Mouse (Mus musculus): ENCODE measurements around the gene Fam189a1. TPM values are rescaled to one million over a fixed set of nuclear protein-coding genes. Genes with fewer than 3 reads are reported as not detected.

Gene Fam189a1
- total RNA-seq, 2 experiments from 2014 or later: 68.2 to 70.8 TPM

- no peak for DNase-seq
Observed at GRCm38 (mm10) chr7:65104207-65105096, 51.9 kb downstream of the Fam189a1 start.

DNA sequence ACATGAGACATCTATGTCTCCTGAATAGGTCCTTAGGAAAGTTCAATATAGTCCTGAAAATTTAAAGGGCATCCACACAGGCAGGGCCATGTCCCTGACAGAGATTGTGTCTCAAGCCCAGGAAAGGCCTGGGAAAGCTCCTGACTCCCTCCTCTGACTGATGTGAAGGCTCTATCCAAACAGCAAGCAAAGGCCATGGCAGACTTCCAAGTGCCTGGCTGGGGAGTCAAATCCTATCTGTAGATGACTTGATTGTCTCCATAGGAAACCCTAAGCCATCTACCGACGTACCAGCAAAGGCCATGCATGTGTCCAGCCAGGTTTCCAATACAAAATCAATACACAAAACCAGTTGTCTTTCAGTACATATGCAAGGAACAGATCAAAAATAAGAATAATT, 54.7 kb downstream of the Fam189a1 start:
- no peak for DNase-seq

DNA sequence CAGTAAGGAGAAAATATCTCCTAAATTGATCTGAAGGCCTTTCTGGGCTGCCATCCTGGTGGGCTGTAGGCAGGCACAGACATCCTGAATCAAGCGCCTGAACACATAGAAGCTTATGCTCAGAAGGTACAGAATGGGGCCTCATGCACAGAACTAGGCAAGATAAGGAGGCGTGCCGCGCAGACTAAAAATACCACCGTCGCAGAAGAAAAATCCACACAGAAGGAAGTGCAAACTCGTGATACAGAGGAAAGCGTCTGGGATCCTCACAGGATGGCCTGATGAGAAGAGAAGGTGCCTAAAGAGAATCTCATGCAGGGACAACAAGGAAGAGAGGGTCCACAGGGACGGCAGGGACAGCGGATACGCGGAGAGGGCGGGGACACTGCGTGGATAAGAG, 58.7 kb downstream of the Fam189a1 start:
- DNase-seq: no peak

DNA sequence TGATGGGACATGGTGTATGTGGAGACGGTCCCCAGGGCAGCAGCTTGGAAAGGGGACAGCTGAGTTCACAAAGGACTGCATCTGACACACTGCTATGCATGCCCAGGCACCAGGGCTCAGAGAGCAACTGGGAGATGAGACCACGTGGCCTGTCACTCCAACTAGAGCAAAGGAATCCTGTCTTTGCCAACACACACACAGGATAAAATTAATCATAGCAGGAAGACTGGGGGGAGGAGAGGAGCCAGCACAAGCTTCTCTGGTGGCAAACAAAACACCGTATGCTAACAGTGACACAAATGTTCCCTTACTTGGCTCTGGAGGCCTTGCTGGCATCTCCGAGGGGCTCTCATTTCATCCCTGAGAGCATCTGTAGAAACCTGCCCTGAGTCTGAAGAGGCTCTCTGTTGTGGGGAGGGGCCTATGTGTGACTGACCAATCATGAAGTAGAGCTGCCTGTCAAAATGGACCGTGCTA, 60.7 kb downstream of the Fam189a1 start:
- DNase-seq: peak; percentile 36 to 44

DNA sequence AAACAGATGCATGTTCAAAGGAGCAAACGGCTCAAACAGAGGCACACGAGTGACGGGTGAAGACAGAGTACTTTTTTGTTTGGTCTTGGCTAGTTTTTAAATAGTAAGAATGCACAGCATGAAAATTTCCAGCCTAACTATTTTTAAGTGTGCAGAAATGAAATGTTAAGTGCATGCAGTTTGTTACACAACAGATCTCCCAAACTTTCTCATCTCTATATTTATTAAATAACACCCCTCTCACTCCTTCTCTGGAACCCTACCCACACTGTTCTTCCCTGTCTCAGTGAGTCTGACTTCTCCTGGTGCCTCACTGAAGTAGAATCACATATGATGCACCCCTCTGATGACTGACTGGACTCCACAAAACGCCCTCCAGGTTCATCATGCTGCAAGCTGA, 63.1 kb downstream of the Fam189a1 start:
- no peak for DNase-seq

GRCm38 (mm10) chr7:65091486-65091885, 64.9 kb downstream of the Fam189a1 start:
- no peak for DNase-seq

DNA sequence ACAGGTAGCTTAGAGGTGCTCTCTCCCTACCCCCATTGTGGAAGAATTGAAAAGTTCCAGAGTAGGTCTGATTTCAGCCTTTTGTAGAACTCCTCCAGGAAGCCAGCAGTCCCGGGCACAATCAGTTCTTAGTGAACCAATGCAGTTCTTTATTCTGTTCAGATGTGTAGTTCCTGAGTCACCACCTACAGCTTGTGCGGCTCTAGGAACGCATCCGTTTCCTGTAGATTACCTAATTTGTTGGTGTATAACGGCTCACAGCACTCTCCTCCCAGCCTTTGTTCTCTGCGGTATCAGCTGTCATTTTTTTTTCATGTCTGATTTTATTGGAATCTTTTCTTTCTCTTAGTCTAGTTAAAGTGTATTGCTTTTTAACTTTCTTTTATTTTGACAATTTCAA, 70.4 kb downstream of the Fam189a1 start:
- no peak for DNase-seq

GRCm38 (mm10) chr7:65082778-65083091, 73.6 kb downstream of the Fam189a1 start:
- DNase-seq: no peak

DNA sequence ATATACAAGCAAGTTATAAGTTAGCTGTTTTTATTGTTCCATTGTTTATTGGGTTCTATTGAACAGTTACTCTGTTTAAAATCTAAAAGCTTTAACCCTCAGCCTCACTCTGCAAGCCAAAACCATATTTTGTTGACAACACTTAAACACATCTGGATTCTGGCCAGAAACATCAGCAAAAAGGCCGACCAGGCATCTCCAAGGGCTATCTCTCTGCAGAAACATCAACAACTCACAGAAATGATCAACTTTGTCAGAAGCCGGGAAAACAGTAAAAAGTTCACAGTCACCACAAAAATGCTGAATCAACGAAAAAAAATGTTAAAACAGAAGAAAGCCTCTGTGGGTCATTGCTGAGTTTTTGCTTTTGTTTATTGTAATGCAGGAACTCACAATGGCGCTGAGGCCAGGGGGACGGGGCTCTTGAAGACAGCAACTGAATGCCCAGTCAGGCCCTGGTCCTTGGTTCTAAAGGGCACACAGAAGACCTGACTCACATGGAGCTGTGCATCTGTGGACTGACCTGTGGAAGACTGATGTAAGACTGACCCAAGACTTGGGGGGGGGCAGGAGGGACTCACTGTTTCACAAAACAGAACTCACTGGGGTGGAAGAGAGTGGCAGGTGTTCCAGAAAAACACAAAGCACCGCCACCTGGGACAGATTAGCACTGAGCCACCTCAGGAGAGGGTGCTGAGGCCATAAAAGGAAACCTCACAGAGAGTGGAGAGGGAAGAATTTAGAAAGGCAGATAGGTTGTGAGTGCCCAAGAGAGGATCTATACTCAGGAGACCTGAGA, 74.2 kb downstream of the Fam189a1 start:
- no peak for DNase-seq

DNA sequence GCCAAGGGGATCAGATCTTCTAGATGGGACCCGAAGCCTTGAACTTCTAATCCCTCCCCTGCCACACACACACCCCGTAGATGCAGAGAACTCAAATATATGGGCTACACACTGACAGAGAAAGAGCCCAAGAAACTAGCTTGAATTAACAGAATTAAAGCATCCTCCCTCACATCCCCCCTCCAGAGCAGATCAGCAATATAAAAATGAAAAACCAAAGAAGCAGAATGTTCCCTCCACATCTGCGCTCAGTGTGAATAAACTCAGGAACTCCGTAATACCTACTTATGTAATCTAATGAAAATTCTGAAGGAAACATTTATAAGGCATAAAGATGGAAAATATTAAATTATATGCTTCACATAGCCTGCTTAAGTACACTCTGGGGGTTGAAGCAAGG, 80.2 kb downstream of the Fam189a1 start:
- no peak for DNase-seq

GRCm38 (mm10) chr7:65074194-65074593, 82.2 kb downstream of the Fam189a1 start:
- no peak for DNase-seq

GRCm38 (mm10) chr7:65073555-65073954, 82.8 kb downstream of the Fam189a1 start:
- DNase-seq: peak; percentile 68 to 75

- DNase-seq: no peak
Observed at GRCm38 (mm10) chr7:65066211-65066610, 90.2 kb downstream of the Fam189a1 start.

DNA sequence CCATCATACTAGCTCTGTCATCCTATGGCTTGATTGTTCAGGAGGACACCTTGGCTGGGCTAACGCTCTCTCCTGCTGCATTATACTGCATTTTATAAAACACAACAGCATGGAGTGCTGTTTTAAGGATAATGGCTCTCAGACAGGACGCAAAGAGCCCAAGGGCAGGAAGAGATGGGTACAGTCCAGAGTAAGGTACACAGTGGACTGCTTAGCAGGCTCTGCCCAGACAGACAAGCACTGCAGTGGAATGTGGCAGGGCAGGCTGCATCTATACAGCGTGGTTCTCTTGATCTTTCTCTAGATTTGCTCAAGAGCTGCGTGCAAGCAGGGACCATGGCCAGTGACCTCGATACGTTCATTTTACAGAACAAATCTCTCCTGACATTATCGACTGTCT, 90.9 kb downstream of the Fam189a1 start:
- DNase-seq: no peak

GRCm38 (mm10) chr7:65064638-65065037, 91.7 kb downstream of the Fam189a1 start:
- DNase-seq: no peak

DNA sequence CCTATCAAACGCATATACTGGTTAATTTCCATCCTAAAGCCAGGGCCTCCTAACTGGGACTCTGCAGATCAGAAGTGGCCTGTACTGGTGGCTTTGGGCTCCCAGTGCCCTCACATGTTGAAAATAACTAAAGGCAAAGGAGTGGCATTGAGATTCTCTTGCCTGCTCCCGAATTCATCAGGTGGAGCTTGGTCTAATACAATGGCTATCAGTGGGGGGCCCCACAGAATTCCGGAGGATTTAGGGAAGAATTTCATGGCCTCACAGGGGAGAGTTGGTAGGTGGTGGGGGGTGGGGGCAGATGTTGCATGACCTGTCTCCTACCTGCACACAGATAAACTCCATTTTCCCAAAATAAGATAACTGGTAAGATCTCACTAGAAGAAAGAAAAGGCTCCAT, 92.3 kb downstream of the Fam189a1 start:
- no peak for DNase-seq

DNA sequence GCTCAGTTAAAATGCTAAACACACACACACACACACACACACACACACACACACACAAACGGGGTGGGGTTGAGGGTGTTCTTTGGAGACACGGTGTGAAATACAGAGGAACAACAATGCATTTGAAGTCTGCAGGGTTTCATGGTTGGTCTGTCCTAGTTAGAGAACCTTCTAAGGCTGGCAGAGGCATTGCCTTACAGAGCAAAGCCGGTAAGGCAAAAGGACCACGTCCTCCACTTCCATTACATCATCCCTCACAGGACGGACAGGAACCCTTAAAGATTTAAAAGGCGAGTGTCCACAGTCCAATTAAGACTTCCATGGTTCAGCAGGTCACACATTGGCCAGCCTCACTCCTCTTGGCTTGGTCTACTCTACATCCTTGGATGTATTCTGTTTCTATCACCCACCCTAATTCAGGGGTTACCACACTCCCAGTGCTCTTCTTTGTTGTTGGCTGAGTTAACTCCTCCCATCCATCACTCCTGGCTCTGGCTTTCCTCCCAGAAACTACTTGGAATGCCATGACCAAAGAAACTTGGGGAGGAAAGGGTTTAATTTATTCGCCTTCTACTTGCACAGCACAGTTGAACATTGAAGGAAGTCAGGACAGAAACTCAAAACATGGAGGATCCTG, 96.1 kb downstream of the Fam189a1 start:
- no peak for DNase-seq

GRCm38 (mm10) chr7:65056864-65057263, 99.5 kb downstream of the Fam189a1 start:
- DNase-seq: no peak

DNA sequence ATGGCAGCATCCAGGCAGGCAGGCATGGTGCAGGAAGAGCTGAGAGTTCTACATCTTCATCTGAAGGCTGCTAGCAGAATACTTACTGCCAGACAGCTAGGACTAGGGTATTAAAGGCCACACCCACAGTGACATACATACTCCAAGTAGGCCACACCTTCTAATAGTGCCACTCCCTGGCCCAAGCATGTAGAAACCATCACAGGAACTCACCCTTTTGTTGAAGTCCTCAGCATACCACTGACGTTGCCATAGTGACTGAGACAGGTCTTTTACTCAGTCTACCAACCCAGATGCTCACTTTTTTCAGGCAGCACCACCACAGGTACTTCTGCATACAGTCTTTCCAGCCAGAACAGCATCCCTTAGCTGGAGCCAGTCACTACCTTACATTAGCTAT, 104.4 kb downstream of the Fam189a1 start:
- no peak for DNase-seq

DNA sequence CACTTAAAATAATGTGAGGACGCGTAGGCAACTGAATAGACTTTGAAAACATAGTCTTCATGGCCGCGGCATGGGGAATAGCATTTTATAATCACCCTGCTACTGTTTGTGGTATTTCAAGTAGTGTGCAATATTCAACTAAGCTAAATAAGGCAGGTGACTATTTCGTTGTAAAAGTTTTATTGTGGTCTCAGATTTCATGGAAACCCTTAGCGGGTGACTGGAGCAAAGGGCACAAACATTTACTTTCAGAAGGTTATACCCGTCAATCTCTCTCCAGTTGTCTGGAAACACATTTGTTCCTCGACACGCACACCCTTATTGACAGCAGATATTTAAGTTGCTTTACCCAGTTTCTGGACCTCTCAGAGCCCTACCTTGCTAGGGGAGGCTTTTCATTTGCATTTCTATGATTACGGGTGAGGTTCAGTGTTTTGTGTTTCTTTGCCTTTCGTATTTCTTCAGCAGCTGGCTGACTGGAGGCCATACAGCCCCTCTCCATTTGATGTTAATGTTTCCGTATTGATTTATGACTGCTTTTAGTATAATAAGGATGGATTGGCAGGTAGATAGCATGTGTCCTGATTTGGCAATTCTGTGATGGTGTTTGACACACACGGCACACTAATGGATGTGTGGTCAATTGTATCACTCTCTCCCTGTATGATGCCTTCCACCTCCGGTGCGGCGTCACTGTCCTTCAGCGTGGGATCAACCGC, 107.0 kb downstream of the Fam189a1 start:
- no peak for DNase-seq

DNA sequence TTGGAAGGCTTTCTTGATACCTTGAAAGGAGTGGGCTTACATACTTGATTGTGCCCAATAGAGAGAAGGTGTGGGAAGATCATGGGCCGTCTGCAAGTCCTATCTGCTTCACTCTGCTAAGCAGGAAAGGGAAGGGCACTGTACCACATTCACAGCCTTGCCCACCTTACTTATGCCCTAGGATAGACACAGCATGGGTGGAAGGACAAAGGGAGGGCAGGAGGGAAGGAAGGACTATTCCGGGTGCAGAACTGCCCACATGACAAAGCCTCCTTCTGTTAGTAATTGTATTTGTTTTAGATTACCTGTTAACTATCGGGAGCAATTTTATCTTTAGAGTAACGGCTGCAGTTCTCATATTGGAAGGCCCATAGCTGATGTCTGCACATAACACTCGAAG, 108.7 kb downstream of the Fam189a1 start:
- no peak for DNase-seq

DNA sequence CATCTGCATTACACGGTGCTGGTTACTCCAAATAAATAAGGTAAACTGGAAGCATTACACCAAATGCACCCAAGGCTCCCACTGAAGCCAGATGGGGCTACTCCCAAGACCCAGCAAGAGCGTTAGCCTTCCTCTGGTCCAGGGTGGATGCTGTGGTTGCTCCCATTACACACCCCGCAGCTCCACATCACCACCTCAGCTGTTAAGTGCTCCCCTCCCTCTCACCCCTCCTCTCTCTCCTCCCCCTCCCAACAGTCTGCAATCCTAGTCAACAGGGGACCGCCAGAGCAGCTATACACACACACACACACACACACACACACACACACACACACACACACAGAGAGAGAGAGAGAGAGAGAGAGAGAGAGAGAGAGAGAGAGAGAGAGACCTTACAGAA, 109.7 kb downstream of the Fam189a1 start:
- no peak for DNase-seq

- no peak for DNase-seq
Observed at GRCm38 (mm10) chr7:65044280-65044679, 112.1 kb downstream of the Fam189a1 start.

Measured in layer of hippocampus, postnatal 36 days (tissue).